Mouse (Mus musculus): ENCODE results near the gene Ctdsp1.

Ctdsp1 gene

DNA sequence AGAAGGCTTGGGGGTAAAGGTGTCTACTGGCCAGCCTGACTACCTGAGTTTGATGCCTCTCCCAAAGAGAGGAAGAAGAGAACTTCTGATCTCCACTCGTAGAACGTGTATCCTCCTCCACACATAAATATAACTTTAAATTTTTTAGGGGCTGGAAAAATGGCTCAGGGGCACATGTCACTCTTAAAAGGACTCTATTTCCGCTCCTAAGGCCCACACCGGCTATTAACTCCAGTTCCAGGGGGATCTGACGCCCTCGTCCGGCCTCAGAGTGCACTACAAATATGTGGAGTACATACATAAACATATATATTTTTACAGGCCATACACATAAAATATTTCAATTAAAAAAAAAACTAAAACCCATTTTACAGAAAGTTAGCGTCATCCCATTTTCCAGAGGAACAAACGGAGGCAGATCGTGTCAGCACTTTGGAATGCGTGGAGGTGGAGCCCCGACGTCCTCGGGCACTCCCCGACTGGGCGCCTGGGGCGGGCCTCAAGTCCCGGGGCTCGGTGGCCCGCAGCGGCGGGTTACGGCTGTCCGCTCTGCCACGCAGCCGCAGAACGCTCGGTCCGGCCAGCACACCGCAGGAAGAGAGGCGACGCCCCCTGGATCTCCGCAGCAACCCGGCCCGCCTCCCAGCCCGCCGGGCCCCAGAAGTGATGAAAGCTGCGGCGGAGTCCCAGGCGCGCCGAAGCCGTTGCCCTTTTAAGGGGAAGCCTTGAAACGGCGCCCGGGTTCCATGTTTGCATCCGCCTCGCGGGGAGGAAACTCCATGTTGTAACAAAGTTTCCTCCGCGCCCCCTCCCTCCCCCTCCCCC, at the start of gene Ctdsp1:
Ctdsp1 (plus strand) TSS at position 586 of the 825 bp plus-strand sequence.
- DNase-seq = peak; percentile 96

DNA sequence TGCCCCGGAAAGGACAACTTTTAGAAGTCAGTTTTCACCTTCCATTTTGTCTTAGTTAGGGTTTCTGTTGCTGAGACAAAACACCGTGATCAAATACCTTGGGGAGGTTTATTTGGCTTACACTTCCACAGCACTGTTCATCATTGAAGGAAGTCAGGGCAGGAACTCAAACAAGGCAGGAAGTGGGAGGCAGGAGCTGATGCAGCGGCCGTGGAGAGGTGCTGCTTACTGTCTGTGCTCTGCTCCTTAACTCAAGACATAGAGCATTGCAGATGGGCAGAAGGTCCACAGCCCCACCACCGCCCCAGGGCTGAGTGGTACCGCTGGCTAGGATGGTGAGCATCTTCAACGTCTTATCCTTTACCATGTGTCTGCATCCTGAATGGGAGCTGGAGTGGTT, 49.4 kb upstream of the Ctdsp1 start:
- no peak for DNase-seq

DNA sequence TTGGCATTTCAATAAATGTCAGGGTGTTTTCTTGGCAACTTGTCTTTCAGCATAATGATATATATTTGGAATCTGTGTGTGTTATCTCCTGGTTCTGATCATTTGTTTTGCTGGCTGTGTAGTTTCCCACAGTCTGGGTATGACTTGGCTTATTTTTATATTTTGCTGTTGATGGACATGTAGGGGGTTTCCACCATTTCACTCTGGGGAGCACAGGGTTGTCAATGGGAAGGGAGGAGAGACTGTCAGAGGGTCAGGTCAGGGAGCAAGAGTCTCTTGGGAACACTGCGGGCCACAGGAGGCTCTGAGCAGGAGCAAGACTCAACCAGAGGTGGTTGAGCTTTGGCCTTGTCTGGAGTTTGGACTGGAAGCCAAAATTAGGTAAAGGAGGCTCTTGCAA, 49.0 kb upstream of the Ctdsp1 start:
- no peak for DNase-seq

DNA sequence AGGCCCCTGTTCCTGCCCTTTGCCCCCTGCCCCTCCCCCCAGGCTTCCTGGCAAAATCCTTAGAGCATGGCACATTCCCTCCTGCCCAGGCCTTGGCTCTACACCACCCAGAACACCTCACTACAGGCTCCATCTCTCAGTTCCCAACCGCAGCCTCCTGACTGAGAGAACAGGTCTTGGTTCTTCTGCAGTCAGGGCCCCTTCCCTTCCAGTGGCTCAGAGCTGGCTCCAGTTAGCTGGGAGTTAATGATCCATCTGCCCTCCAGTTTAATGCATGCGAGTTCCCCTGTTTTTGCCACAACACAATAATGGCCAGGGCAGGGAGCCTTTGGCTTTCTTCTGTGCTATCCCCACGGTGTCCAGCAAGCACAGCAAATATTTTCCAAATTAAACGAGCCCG, 48.1 kb upstream of the Ctdsp1 start:
- DNase-seq = no peak

DNA sequence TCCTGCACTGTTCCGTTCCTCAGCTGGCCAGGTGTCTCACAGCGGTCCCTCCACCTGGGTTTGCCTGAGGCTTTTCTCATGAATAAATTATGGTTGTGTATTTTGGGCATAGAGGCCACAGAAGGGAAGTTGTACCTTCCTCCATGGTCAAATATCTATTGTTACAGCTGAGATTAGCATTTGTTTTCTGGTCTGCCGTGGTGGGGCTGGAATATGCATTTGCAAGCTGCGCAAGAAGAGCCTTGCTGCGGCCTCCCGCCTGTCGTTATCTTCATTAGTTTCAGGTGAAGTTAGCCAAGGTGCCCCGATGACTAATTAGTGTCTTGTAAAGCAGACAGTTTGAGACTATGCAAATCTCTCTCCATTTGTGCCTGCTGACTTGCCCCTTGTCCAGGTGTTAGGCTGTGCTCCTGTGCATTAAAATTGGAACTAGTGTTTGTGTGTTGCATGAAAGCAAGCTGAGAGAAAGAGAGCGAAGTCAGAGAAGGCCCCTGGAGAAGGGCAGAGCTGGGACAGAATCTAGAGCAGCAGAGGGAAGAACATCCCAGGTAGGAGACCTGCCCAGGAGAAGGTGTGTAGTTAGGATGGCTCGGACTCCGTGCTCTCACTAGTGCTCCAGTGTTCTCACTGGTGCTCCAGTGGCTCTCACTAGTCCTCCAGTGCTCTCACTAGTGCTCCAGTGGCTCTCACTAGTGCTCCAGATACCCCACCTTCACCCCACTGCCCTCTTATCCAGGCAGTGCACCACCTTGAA, 47.0 kb upstream of the Ctdsp1 start:
- no peak for DNase-seq

DNA sequence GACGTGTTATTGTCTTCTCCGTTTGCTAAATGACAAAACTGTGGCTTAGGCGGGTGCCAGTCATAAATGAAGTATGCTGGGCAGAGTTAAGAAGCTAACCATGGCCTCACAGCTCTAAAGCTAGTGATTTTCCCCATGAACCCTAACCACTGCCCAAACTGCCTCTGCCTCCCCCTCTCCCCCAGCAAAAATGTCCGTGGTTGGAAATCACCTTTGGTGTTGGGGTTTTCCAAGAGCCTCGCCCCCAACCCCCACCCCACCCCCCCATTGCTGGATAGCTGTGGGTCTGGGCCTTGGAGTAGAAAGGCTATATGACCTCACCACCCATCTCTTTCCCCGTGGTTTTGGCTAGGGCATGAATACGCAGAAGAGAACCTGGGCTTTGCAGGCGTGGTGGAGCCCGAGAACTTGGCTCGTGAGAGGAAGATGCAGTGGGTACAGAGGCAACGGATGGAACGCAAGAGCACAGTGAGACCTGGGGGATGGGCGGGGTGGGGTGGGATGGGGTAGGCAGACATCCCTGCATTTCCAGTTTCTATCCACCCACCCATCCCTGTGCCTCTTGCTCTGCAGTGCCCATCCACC, 40.0 kb upstream of the Ctdsp1 start:
- DNase-seq = no peak

DNA sequence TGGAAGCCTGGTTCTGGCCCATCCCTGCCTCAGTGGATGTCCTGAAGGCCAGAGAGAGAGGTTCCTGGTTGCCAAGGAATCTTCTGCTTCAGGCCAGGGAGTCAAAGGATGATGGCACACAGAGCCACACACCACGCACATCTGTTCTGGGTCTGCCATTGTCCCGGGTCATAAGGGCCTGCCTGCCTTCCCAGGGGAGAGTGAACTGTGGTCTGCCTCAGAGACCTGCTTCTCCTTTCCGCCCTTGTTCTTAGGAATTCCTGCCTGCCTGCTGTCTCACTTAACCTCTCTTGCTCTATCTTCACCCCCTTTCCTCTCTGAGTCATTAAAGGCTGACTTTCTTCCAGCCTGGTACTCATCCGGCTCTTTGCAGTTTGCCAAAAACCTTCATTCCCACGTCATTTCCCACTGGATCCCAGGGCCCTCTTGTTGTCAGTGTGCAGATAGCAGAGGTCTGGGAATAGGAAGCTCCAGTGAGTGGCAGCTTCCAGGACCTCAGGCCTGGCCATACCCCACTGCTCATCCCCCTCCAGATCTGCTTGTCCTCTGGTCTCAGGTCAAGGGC, 38.7 kb upstream of the Ctdsp1 start:
- no peak for DNase-seq

DNA sequence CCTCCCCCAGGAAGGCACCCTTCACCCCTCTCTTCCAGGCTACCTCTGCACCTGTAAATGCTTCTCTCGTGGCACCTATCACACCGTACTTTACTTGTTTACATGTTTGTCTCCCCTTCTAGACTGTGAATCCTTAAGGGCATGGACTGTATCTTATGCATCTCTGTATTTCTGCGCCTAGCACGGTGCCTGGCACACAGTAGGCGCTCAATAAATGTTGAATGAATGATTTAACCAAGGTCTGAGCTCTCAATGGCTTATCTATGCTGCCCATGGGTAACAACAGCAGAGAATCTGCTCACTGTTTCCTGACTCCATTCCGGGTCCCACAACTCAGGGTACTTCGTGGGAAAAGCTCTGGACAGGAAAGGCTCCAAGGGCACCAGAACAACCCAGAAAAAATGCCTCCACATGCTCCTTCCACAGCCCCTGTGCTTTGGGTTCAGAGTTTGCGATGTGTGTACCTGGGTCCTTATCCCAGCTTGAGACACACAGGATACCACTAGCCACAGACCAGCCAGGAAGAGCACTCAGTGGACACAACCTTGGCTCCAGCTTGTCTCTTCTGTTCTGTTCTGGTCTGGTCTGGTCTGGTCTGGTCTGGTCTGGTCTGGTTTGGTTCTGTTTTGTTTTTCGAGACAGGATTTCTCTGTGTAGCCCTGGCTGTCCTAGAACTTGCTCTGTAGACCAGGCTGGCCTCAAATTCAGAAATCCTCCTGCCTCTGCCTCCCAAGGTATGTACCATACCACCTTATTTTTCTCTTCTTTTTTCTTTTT, 37.7 kb upstream of the Ctdsp1 start:
- no peak for DNase-seq

DNA sequence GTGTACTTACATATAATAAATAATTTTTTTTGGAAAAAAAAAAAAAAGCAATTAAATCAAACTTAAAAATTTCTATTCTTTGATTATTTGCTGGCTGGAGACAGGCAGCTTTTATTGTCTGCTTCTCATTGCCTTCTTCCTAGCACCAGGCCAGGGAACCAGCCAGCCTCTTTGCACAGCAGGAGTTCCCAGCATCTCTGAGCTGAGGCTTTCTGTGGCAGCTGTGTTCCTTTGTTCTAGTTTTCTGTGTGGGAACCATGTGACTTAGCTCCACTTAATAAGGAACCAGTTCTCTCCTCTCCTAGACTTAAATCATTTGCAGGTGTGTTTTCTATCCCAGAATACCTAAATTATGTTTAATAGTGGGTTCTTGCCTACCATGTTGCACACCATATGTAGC, 33.8 kb upstream of the Ctdsp1 start:
- DNase-seq = no peak

DNA sequence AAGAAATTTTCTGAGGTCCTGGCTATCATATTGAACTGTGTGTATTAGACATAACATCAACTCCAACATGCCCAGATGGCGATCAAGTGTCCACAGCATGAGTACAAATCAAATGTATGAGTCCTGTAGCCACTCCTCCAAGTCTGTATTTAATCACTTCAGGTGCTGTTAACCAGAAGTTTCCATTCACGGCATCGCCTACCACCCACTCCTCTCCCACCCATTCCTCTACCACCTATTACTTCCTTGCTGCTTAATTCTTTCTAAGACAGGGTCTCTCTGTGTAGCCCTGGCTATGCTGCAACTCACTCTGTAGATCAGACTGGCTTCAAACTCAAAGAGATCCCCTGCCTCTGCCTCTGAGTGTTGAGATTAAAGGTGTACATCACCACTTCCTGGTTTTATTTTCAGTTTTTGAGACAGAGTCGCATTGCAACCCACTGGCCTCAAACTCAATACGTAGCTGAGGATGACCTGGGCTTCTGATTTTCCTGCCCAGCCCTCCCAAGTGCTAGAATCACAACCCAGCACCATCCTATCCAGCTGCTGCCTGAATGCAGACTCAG, 31.3 kb upstream of the Ctdsp1 start:
- no peak for DNase-seq

DNA sequence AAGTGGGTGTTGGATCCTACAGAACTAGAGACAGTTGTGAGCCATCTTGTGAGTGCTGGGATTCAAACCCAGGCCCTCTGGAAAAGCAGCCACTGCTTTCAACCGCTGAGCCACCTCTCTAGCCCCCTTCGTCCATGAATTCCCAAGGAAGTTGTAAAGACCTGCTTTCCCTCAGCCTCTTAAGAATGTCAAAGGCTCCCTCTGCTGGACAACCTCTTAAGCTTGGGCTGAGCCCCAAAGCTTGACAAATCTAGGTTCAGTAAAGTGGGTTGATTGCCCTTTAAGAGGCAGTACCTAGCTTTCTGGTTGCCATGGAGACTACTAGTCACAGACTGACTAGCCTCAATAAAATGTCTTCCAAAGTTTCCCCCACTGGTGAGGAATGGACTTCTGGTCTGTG, 29.5 kb upstream of the Ctdsp1 start, which contains the start of gene Catip:
Catip (plus strand) TSS at position 297 of the 400 bp plus-strand sequence.
- DNase-seq = peak; percentile 60

DNA sequence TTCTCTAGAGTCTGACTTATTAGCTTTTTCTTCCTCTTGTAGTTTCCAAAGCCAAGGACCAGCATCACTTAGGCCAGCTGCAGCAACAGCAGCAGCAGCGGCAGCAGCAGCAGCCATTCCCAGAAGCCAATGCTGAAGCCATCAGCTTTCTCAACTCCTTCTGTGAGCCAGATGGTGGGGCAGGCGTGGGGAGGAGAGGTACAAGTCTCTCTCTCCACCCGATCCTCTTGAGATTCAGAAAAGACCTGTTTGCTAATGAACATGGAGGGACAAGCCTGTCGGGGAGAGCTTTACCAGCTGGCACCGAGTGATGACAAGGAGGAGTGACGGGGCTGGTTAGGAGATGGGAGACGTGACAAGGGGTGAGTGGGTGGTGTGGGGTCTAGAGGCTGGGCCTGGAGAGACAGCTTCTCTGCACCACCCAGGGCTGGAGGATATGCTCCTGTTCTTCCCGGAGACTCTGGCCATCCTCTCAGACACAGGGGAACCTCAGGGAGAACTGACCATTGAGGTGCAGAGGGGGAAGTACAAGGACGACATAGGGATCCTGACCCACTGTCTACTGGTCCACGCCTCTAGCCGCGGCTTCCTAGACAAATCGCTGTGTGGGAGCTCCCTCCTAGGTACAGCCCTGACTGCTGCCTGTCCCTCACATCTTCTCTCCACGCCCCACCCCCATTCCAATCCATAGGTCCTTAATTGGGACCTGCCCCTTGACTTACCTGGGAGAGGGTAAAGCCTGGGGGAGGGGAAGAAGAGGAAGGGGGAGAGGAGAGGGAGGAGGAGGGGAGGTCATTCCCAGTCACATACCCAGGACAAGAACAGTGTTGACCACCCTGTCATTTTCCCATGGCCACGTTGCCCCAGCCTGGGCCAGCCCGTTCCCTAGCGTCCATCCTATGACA, 28.7 kb upstream of the Ctdsp1 start:
- DNase-seq = peak; percentile 21

DNA sequence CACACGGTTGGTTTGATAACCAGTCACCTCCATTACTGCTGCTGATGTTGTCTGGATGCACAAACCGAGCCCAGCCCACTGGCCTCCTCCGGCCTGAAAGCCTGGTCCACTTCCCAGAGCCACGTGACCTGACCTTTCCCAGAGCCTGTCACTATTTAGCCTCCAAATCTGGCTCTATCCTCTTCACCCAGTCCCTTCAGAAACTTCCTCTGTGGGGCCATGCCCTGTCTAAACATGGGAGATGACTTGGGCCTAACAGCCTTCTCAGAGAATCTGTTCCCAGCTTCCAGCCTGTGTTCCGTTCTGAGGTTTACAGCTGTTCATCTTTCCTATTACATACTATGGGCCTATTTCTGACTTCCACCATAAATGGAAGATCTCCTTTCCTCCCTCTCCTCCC, 27.9 kb upstream of the Ctdsp1 start:
- DNase-seq = no peak

DNA sequence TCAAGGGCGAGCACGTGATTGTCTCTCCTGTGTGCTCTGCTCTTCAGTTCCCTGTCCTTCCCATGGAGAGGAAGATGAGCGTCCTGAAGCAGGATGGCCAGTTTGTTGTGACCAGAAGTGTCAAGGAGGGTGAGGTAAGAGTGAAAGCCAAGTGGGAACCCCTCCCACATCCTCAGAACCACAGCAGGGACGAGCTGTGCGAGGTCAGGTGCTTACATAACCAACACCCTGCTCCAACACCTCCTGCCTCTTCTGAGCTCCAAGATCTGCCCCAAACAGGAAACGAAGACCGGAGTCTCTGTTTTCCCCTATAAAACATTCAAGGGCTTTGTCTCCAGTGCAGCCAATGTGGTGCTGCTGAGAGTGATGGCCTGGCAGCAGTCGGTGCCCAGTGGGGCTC, 27.0 kb upstream of the Ctdsp1 start:
- DNase-seq = no peak

DNA sequence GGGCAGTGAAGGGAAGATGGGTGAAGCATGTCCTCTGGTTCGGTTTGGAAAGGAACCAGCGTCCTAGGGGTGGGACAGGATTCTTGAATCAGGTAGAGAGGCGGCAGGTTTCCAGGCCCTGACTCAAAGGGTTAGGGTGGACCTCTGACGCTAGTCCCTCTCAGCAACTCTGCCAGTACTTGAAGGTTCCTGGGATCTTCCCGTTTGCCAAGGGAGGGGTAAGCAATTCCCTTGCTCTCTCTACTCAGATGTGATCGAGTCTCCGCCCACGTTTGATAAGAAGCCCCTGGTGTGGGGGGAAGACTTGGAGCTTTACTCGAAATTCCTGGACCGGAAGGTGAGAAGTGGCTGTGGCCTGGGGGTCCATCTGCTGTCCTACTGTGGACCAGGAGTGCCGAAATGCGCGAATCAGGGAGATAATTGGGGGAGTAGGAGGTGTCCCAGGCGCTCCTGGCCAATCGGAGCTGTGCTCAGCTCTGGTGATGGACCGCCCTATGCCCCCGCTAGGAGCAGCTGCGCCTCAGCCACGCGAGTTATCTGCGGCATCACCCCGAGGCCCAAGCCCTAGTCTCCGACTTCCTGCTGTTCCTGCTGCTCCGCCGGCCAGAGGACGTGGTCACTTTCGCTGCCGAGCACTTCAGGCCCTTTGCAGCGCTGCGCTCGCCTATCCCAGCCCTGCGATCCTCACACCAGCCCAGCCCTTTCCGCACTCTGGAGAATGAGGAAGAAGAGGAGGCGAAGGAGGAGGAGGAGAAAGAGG, 23.2 kb upstream of the Ctdsp1 start:
- DNase-seq = peak; percentile 35

DNA sequence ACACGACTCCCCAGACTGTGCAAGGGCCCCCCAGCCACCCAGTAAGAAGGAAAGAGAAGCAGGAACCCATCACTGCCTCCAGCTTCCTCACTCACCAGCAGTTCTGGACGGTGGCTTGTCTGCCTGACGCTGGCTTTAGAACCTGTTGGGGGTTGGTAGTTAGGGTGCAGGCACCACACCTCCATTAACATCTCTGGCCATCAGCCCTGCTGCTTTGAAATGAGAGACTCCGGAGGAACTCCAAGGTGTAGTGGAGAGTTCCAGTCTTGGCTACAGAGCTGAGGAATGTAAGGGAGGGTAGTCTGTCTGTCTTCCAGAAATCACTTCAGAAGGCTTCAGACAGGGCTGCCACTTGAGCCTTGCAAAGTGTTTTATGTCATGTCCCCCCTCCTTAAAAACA, 21.3 kb upstream of the Ctdsp1 start:
- no peak for DNase-seq

DNA sequence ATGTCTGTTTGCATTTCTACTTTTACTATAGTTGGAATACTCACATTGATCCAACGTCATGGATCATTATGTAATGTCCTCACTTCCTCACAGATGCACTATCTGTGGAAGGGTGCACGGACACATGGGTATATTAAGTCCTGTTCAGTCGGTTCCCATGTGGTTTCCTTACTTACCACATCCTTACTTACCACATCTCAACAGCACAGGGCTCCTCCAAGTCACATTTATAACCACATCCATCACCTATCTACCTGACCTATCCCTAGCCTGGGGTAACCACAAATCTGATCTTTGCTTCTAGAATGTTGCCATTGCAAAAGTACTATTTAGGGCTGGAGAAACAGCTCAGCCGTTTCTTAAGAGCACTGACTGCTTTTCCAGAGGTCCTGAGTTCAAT, 17.9 kb upstream of the Ctdsp1 start:
- no peak for DNase-seq

DNA sequence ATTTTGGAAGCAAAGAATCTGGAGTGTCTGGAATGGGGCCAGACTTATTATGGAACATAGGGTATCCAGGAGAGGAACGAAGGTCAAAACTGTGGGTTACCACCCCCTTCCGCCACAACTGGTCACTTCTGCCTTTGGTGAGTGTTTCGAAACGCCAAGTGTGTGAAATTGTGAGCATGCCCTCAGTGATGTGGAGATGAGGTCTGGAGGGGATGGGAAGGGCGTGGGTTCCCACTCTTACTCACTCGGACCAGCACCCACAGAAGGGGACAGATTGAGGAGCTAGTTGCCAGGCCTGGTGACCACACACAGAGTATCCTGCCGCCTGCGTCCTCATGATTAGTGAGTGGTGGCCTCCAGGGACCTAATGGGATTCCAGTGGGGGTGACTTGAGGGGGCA, 16.3 kb upstream of the Ctdsp1 start, which contains the start of gene Slc11a1:
Slc11a1 (plus strand) TSS at position 216 of the 400 bp plus-strand sequence.
- DNase-seq = no peak

DNA sequence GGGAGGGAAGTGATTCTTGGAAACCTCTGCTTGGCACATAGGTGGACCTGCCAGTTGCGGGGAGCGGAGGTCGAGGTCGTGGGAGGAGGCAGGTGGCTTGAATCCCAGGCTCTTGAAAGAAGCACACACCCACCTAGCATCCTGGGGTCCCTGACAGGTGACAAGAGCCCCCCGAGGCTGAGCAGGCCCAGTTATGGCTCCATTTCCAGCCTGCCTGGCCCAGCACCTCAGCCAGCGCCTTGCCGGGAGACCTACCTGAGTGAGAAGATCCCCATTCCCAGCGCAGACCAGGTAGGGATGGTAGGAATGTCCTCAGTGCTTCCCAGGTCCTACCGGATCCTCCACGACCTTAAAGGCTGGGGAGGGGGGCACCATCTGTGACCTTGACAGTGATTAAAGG, 15.7 kb upstream of the Ctdsp1 start:
- no peak for DNase-seq

DNA sequence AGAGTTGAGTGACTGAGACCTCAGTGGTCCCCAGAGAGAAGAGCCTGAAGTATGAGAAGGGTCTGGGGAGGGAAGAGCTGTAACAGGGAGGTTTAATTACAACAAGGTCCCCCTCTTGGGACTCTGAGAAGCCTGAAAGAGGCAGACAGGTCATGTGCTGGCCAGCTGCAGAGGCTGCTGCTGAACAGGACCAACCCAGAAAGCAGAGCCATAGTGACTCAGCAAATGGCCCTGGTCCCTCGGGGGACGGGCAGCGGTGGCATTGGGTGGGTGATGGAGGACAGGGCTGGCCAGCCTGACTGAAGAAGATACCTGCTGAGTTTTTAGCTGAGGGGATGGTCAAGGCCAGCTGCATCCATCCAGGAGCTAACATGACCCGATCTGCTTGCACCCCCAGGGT, 14.9 kb upstream of the Ctdsp1 start:
- DNase-seq = no peak

Measured in right cerebral cortex, postnatal 25 days (tissue).